Mouse (Mus musculus) heart, postnatal 0 days (tissue): ENCODE data around the gene Spns2. TPM values are rescaled to one million over a fixed set of nuclear protein-coding genes. Genes with fewer than 3 reads are reported as not detected.

Experiments
- ATAC-seq: fragments of 200-750 bp; cut with Nextera tagmentation; 2 replicates; pipeline ENCODE4 v1.8.0; 2017; ENCODE audit warnings: low read depth, moderate number of reproducible peaks, moderate library complexity; ENCODE audit not compliant: insufficient read depth
- DNase-seq: peaks from one replicate; pipeline ENCODE4 v3.0.0-alpha.2; 2016; ENCODE audit warnings: low spot score
- H3K27ac ChIP-seq: fragments of 300-500 bp; sonication (generic); 2 replicates; pipeline ENCODE4 v1.5.1; 2014; ENCODE audit warnings: low read depth, mild to moderate bottlenecking
- H3K27me3 ChIP-seq: fragments of 300-500 bp; sonication (generic); 2 replicates; pipeline ENCODE4 v1.6.1; 2014; ENCODE audit warnings: low read length, mixed read lengths; ENCODE audit not compliant: control insufficient read depth, insufficient read depth
- H3K36me3 ChIP-seq: fragments of 300-500 bp; sonication (generic); replicated peaks from 2 replicates; pipeline ENCODE4 v1.6.1; 2014; ENCODE audit warnings: low read length, mixed read lengths; ENCODE audit not compliant: control insufficient read depth, insufficient read depth
- H3K4me1 ChIP-seq: fragments of 300-500 bp; sonication (generic); 2 replicates; pipeline ENCODE4 v1.6.1; 2014; ENCODE audit warnings: antibody characterized with exemption; ENCODE audit not compliant: control insufficient read depth, insufficient read depth
- H3K4me2 ChIP-seq: fragments of 300-500 bp; sonication (generic); 2 replicates; pipeline ENCODE4 v1.6.1; 2014; ENCODE audit warnings: low read depth, mild to moderate bottlenecking, low read length, moderate library complexity
- H3K4me3 ChIP-seq: fragments of 300-500 bp; sonication (generic); 2 replicates; pipeline ENCODE4 v1.5.1; 2014; ENCODE audit warnings: low read depth, low read length
- H3K9ac ChIP-seq: fragments of 300-500 bp; sonication (generic); replicated peaks from 2 replicates; pipeline ENCODE4 v1.6.1; 2014; ENCODE audit warnings: low read depth, low read length, mixed read lengths
- H3K9me3 ChIP-seq: fragments of 300-500 bp; sonication (generic); replicated peaks from 2 replicates; pipeline ENCODE4 v1.6.1; 2016; ENCODE audit warnings: low read length; ENCODE audit not compliant: control insufficient read depth
- CTCF ChIP-seq: IDR thresholded peaks from 2 replicates; pipeline ENCODE4 v1.5.1; 2016; ENCODE audit warnings: antibody characterized with exemption, control low read depth, low read depth
- EP300 ChIP-seq: IDR thresholded peaks from 2 replicates; pipeline ENCODE4 v1.6.1; 2016; ENCODE audit warnings: antibody characterized with exemption, low read depth
- WGBS: fragments of 180-500 bp; shearing (Covaris S2); extraction: QIAGEN DNeasy Blood & Tissue Kit; methylation state at CpG from one replicate; pipeline ENCODE4 v1.1.7; 2014; 5-methylcytosine and 5-hydroxymethylcytosine counted together
- polyA plus RNA-seq: library from polyadenylated mRNA; unstranded; fragments of >200 nt; fragmentation: Nextera tagmentation; extraction: Ambion mirVana; gene quantifications from 2 replicates; pipeline ENCODE4 v1.2.1, GENCODE M21; 2015
- total RNA-seq: library from RNA; depleted of rRNA; stranded (reverse); fragments of >200 nt; gene quantifications from 2 replicates; pipeline ENCODE4 v1.2.3, GENCODE M21; 2014; ENCODE audit warnings: low replicate concordance

Spns2 gene
- total and polyA plus RNA-seq, 2 experiments from 2014 or later = 2.9 to 44.2 TPM

DNA sequence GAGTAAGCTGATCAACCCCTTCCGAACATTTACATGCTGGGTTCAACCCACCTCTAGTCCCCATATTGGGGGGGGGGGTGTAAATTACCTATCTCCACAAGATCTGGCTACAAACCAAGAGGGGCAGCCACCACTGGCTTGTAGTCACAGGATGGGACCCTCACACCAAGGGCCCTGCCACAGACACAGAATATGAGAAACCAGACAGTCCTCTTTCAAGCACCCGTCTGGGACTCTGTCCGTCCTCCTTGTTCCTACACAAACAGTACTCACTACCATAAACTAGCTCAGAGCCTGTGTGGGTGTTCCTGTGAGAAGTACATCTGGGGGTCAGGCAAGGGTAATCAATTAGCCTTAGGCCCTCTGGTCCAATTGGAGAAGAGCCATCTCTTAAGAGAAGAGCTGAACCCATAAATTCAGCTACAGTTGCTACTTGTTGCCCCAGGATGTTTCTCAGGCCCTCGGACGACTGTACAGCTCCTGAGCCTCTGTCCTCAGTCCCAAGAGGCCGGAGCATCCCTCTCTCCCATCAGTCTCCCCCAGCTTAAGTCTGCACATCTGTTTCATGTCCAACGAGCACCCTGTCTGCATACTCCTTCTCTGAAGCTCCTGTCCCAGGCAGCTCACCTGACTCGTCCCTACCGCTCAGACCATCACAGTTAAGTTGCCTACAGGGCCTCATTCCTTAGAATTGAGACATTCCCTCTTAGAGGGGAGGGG is 81.1 kb downstream of the Spns2 start:
- Histone ChIP-seq H3K9ac (0 out of 2 replicates have a peak overlapping the region, but pooled peaks have one; percentile 0), H3K27me3 (no peaks in the 10 kb centered on the region), H3K27ac (peak overlapping the region; percentile 88), H3K4me2 (peak overlapping the region; percentile 92), H3K4me3 (peak overlapping the region; percentile 82), H3K36me3 (no peaks in the 10 kb centered on the region), H3K9me3 (no peaks in the 10 kb centered on the region), H3K4me1 (peaks cover 58% of the 10 kb centered on the region)
- ATAC-seq (no peak), DNase-seq (no peak)
- TF ChIP-seq CTCF (no peak), EP300 (no peak)
- WGBS = 39% methylated on average over 9 of the region's 9 CpGs

DNA sequence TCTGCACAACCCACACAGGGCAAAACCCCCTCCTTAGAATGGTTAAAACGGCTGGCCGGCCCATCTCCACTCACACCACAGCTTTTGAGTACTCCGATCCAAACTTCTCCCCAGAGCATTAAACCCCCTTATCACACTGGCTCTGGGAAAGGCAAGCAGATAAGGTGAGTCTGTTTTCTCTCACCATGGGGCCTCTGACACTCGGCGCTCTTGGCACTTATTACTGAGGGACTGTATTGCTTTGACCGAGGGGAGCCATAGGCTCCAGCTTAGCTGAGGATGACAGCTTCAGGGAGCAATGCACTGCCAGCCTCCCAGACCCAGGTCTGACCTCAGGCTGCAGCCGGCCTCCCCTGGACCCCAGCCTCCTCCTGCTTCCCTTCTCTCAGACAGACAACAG is 82.1 kb downstream of the Spns2 start:
- H3K36me3 ChIP-seq = 0 out of 2 replicates have a peak, but pooled peaks cover 10% of the 10 kb centered on the region

DNA sequence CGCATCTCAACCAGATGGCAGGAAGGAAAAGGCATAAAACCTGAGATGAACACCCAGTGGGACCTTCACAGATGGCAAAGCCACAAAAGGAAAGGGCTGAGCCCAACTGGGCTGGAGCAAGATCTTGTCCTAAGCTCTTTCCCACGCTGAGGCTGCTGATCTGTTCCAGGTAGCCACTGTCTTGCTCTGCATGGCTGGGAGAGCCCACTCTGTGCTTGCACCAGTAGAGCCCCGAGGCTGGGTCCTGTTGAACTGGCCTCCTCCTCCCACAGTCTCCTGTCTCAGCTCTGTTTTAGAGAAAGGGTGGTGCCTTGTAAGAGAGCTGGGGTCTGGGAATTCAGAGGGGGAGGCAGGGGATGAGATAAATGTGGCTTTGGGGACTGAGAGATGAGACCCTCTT is 82.6 kb downstream of the Spns2 start:
- no peak for ATAC-seq
- H3K4me3 ChIP-seq = peak overlapping the region; percentile 6; the same call in 1 of the 2 replicates
- H3K9ac ChIP-seq = peak overlapping the region; percentile 34; the same call in 1 of the 2 replicates
- H3K27me3 ChIP-seq = no peaks in the 10 kb centered on the region
- 0 out of 2 replicates have a peak, but pooled peaks cover 14% of the 10 kb centered on the region for H3K36me3 ChIP-seq
- H3K9me3 ChIP-seq = no peaks in the 10 kb centered on the region
- no peak for DNase-seq
- H3K4me2 ChIP-seq = peak overlapping the region; percentile 92
- WGBS = 21% methylated on average over 3 of the region's 3 CpGs
- peak overlapping the region; percentile 88 for H3K27ac ChIP-seq
- H3K4me1 ChIP-seq = peaks cover 57% of the 10 kb centered on the region
- TF ChIP-seq CTCF = no peak
- no peak for TF ChIP-seq EP300

More for the DNA sequence above, 82.1 kb downstream of the Spns2 start:
- Histone ChIP-seq H3K4me3 (0 out of 2 replicates have a peak overlapping the region, but pooled peaks have one; percentile 82), H3K4me1 (peaks cover 56% of the 10 kb centered on the region), H3K9ac (peak overlapping the region; percentile 34; the same call in 1 of the 2 replicates), H3K27me3 (no peaks in the 10 kb centered on the region), H3K9me3 (no peaks in the 10 kb centered on the region), H3K4me2 (peak overlapping the region; percentile 92), H3K27ac (peak overlapping the region; percentile 88)
- ATAC-seq (peak; percentile 77), DNase-seq (peak; percentile 95)
- TF ChIP-seq CTCF (no peak), EP300 (peak; percentile 90)
- 3% methylated on average over 7 of the region's 7 CpGs for WGBS

DNA sequence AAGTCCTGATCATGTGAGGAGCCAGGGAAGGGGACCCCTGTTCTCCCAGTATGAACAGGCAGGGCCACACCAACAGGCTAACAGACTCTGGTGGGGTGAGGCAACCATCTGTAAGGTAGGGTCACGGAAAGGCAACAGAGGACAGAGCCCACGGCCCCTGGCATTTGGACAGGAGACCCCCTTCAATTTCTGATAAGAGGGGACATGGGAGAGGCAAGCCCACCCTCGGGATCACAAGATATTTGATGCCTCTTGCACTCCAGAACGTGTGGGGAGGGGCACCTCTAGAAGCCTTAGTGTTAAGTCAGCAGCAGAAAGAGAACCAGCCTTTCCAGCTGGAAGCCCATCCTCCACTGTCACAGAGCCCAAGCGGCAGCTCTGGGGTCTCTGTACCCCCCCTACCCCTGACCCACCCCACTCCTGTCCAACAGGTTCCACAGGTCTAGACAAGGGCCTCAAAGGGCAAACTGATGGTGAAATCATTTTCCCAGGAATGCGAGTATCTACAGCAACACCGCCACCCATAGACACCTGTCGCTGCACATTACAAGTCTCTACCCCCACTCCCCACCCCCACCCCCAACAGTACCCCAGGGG is 83.5 kb downstream of the Spns2 start:
- TF ChIP-seq CTCF (no peak), EP300 (no peak)
- 40% methylated on average over 8 of the region's 8 CpGs for WGBS
- peaks cover 54% of the 10 kb centered on the region for H3K4me1 ChIP-seq
- ATAC-seq (no peak), DNase-seq (no peak)
- H3K9ac ChIP-seq = no peak overlapping the region
- peaks cover 16% of the 10 kb centered on the region for H3K36me3 ChIP-seq
- H3K9me3 ChIP-seq = no peaks in the 10 kb centered on the region
- H3K4me2 ChIP-seq = peak overlapping the region; percentile 92
- H3K27ac ChIP-seq = peak overlapping the region; percentile 88
- no peak overlapping the region for H3K4me3 ChIP-seq
- no peaks in the 10 kb centered on the region for H3K27me3 ChIP-seq

DNA sequence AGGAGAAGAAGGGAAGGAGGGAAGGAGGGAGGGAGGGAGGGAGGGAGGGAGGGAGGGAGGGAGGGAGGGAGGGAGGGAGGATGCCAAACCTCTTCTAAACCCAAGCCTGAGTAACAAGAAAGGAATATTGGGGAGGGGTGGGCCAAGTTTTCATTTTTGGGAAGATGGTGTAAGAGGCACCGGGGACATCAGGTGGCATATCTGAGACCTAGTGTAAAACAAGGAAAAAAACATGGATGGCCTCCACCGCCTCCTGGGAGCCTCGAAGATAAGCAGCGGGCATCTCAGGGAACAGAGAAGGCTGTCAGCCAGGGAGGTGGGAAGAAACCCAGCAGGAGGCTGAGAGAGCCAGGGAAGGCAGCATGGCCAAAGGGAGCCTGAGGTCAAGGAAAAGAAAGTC is 84.2 kb downstream of the Spns2 start:
- ATAC-seq = no peak
- H3K9me3 ChIP-seq = no peaks in the 10 kb centered on the region
- peaks cover 54% of the 10 kb centered on the region for H3K4me1 ChIP-seq
- H3K27ac ChIP-seq = peak overlapping the region; percentile 2; the same call in 1 of the 2 replicates
- no peak overlapping the region for H3K9ac ChIP-seq
- no peak overlapping the region for H3K4me2 ChIP-seq
- TF ChIP-seq EP300 (no peak), CTCF (no peak)
- no peaks in the 10 kb centered on the region for H3K27me3 ChIP-seq
- whole genome bisulfite sequencing = 41% methylated on average over 4 of the region's 4 CpGs
- no peak for DNase-seq
- peaks cover 22% of the 10 kb centered on the region for H3K36me3 ChIP-seq
- H3K4me3 ChIP-seq = no peak overlapping the region
